ENCODE assay signal across 8 mouse cellular contexts in genomic region chr13:58402003-58402743, GRCm38 (mm10). TPM values are rescaled to one million over a fixed set of nuclear protein-coding genes. Genes with fewer than 3 reads are reported as not detected.
A peak's percentile ranks its signal among the peaks of the same experiment; 100 is the strongest.
DNase-seq lines count a peak whose midpoint lies in the region; ATAC-seq lines count a peak whose summit lies in the region.

Rmi1 (plus strand) TSS chr13:58402248.

- ATAC-seq in inflammation-experienced regulatory T-cells, adult 6 months: peak; percentile 85

- intact Hi-C loops in gastrocnemius, postnatal 14 days (cut with DNase I; ENCODE audit: low total_unique reads): no loop called here
- intact Hi-C loops in left cerebral cortex, postnatal 14 days (cut with DNase I): loop anchor here (5.0 kb wide), 3 partner anchors 120 to 185 kb away; no protein-coding TSS in a partner anchor

- DNase-seq in adipocyte (ENCODE audit: low spot score): peak; percentile 97
- DNase-seq in embryo, embryonic 10 days (ENCODE audit: low spot score): peak; percentile 98
- DNase-seq in gastrocnemius, postnatal 14 days: peak; percentile 98
- DNase-seq in left cerebral cortex, postnatal 14 days (ENCODE audit: low spot score in 2 of 2): peak; percentile 97
- peak; percentile 99 for DNase-seq in mesoderm, embryonic 11.5 days (ENCODE audit: low read depth, low spot score)
- peak; percentile 92 to 95 for DNase-seq in right cerebral cortex, postnatal 36 days (ENCODE audit: low spot score in 2 of 2)
- peak; percentile 98 for DNase-seq in yolk sac, embryonic 10.5 days (ENCODE audit: low spot score)

RNA-seq across cellular contexts. Expression of gene Rmi1, which starts in this region (rescaled TPM):
- 1 to 10 TPM; 5.1 to 5.4 TPM for total RNA-seq in gastrocnemius, postnatal 14 days (2021)
- 10 to 100 TPM; 22.8 to 24.7 (median 23.3) TPM for polyA plus RNA-seq in inflammation-experienced regulatory T-cells, adult 6 months (2017; shearing (Covaris generic))
- total RNA-seq in left cerebral cortex, postnatal 14 days (2021): 10 to 100 TPM; 12.8 to 13.0 TPM

Comparison
In these comparisons a context has a peak if more than half of its experiments do, and no peak if none do; other contexts are left out.
1. Peak in every context shown above with its lines: DNase-seq and ATAC-seq.